Mouse (Mus musculus) bone marrow macrophage, adult 2 months (primary cell): ENCODE measurements around the gene Hps6.

Experiments
- CTCF ChIP-seq: IDR thresholded peaks from 2 replicates; pipeline ENCODE4 v1.5.1; 2012; ENCODE audit warnings: low read depth, mild to moderate bottlenecking, low read length, moderate library complexity
- POLR2A ChIP-seq: IDR thresholded peaks from 2 replicates; pipeline ENCODE4 v1.6.1; 2012; ENCODE audit warnings: mild to moderate bottlenecking, low read depth, low read length, borderline replicate concordance

DNA sequence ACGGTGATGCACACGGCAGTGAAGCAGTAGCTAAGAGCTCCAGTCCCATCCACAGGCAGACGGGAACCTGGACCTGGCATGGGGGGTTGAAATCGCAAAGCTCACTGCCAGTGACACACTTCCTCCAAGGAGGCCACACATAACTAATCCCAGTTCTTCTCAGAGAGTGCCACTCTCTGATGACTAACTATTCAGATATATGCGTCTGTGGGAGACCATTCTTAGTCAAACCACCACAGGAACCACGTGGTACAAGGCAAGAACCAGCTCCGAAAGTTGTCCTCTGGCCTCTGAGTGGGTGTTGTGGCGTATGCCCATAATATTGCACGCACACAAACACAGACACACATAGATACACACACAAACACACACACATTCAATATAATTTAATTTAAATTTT is 1.0 kb upstream of the Hps6 start:
- TF ChIP-seq CTCF (no peak), POLR2A (no peak)
